Mouse (Mus musculus): ENCODE data around the gene Olfr267.

DNA sequence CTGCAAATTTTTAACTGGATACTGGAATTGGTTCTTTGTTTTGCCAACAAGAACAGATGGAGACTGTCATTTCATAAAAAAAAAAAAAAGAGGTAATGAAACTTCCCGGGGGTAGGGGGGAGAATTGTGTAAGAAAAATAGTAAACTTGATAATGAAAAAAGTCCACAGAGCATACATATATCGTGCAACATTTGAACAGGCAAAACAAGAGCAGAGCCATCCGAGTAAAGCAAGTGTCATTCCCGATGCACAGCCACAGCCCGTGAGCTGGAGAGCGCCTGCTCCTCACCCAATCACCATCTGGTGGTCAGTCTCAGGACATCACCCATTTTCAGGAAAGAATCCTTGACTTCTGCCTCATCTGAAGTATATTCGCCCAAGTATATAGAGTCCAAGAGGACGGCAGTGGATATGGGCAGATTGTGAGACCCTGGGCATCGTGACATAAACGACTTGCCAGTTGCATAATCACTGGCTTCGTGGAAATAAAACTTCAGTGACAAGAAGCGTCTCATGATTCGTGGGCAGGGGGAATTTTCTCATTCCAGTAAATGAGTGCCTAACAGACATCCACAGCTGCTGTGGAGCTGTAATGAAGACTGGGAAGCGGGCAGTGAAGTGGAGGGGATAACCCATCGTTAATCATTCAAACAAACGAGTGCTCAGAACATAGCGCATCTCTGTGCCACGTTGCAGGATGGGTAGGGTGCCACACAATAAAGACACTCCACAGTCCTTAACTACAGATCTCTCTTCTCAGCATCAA is 50.5 kb downstream of the Olfr267 start:
- TF ChIP-seq CTCF (IDR thresholded peaks at IDR 0.05; ENCODE audit: borderline replicate concordance, insufficient read depth, low read length), result no peak
- no peak for TF ChIP-seq POLR2A (IDR thresholded peaks at IDR 0.05; ENCODE audit: low read depth, low read length)

Data from embryonic fibroblast, embryonic 13.5 days (primary cell).